ENCODE assay signal across 7 mouse cellular contexts in genomic region chr8:12075943-12076342, GRCm38 (mm10).
"Had no signal": no experiment of that assay in that cellular context is flagged by ENCODE, and none has a peak within 500 bp of the region (broad histone marks: within the 10 kb centered on the region; RNA-seq: fewer than 3 reads in every experiment).

No protein-coding gene starts in this region.

- DNase-seq: liver, postnatal 0 days; lung, adult 2 months; lung, postnatal 14 days; right cerebral cortex, postnatal 14 days; thymus, adult 2 months; thymus, postnatal 25 days; thymus, postnatal 4 days had no signal
